Mouse (Mus musculus): Measurements from ENCODE around the gene Cntnap5a.

Gene Cntnap5a

DNA sequence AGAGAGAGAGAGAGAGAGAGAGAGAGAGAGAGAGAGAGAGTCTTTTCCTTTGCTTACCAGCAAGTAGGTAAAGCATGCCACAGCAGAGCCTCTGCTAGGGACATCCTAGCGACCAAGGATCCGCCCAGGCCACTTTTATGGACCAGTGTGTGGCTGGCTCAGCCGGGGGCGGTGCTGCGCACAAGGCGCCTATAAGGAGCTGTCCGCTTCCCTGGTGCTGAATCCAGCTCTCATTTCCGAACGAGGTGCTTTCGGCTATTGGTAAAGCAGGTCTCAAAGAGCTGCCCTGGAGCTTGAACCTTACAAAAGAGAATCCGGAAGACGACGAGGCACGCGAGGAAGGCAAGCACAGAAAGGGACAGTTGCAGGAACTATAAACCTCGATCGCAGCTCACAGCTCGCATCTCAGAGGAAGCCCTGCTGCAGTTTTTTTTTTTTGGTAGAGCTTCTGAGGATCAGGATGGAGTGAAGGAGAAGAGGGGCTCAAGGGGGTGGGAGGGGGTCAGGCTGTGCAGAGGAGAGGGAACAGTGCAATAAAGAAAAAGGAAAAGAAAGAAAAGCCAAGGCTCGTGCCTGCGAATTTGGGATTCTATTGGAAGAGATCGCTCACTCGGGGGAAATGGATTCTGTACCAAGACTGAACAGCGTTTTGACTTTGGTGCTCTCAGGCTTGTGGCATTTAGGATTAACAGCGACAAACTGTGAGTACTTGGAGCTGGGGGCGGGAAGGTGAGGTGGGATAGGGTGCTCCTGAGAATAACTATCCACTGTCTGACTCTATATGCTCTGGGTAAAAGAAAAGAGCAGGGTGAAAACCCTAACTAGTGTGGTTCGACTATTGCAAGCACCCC, at the start of gene Cntnap5a:
TSS of gene Cntnap5a (plus strand) at position 239 of the 851 bp plus-strand sequence.
- DNase-seq (ENCODE audit: low spot score in 2 of 2), result peak; percentile 4 to 31

- no peak for DNase-seq (ENCODE audit: low spot score in 2 of 2)
These were observed 37.6 kb upstream of the Cntnap5a start for GRCm38 (mm10) chr1:115646921-115647320.

- no peak for DNase-seq (ENCODE audit: low spot score in 2 of 2)
These were observed 26.1 kb upstream of the Cntnap5a start for GRCm38 (mm10) chr1:115658343-115659064.

DNA sequence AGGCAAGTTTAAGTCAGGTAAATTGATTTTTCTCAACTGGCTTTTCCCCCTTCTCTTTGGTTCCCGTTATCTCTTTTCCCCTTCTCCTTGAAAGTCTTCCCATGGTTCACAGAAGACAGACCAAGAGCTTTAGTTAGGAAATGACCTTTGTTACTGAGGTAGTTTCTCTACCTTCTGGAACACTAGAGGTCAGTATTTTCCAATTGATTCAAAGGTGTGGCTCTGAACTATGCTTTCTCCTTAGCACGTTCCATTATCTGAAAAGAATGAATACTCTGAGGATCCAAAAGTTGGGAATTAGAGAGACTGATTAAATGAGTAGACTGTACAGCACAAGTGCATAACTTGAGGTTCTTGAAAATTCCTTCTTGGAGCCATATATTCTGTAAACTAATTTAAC, 1.9 kb downstream of the Cntnap5a start:
- no peak for DNase-seq (ENCODE audit: low spot score in 2 of 2)

- DNase-seq (ENCODE audit: low spot score in 2 of 2), result no peak
These were observed 15.2 kb downstream of the Cntnap5a start for GRCm38 (mm10) chr1:115699798-115700197.

- no peak for DNase-seq (ENCODE audit: low spot score in 2 of 2)
These were observed 58.0 kb downstream of the Cntnap5a start for GRCm38 (mm10) chr1:115742556-115742955.

DNA sequence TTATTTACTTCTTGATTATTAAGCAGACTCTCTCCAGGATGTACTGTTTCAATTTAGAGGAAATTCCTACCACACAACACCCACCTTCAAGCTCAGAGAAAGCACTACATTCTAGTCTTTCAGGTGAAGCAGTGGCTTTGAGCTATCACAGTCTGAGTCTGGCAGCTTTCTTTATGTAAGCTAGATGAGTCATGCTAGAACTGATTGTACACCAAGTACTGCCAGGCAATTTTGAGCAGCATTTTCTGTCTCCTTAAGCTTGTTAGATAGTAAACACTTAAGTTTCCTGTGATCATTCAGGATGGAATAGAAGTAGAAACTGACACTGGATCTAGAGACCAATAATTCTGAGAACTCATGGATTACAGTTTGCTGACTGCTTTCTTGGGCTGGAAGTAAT, 61.0 kb downstream of the Cntnap5a start:
- DNase-seq (ENCODE audit: low spot score in 2 of 2), result no peak

DNA sequence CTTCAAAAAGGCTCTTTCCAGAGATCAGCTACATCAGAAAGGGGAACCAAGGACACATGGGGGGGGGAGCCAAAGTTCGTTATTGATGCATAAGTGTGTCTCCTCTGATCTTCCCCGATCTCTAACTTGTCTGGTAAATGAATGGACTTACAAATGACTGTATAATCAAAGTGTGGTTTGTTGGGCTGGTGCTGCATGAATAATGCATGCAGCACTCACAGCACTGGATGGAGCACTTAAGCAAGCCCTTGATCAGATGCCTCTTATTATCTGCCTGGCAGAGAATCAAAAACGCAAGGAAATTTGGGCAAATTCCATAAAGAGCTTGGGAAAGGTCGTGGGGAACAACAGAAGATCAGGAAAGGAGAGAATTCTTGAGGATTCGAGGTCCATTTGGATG, 100.2 kb downstream of the Cntnap5a start:
- DNase-seq (ENCODE audit: low spot score in 2 of 2), result no peak

GRCm38 (mm10) chr1:115842591-115842990, 158.0 kb downstream of the Cntnap5a start:
- DNase-seq (ENCODE audit: low spot score in 2 of 2), result no peak

DNA sequence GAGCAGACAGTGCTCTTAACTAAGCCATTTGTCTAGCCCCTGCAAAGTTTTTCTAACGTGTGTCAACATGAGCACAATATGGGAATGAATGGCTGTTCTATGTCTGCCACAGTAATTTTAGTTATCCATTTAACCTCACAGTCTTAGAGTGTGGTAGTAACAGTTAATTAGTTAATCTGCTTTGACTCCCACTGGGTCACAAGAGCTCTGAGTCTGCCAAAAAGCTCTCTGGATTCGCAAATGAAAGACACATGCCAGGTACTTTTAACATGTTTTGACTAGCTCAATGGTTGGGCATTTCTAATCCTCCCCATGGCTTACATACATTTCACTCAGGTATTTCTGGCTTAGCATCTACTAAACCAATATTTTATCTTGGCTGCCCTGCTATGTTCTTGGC, 163.0 kb downstream of the Cntnap5a start:
- no peak for DNase-seq (ENCODE audit: low spot score in 2 of 2)

- no peak for DNase-seq (ENCODE audit: low spot score in 2 of 2)
These were observed 167.7 kb downstream of the Cntnap5a start for GRCm38 (mm10) chr1:115852206-115852605.

GRCm38 (mm10) chr1:115918396-115918795, 233.8 kb downstream of the Cntnap5a start:
- DNase-seq (ENCODE audit: low spot score in 2 of 2), result no peak

DNA sequence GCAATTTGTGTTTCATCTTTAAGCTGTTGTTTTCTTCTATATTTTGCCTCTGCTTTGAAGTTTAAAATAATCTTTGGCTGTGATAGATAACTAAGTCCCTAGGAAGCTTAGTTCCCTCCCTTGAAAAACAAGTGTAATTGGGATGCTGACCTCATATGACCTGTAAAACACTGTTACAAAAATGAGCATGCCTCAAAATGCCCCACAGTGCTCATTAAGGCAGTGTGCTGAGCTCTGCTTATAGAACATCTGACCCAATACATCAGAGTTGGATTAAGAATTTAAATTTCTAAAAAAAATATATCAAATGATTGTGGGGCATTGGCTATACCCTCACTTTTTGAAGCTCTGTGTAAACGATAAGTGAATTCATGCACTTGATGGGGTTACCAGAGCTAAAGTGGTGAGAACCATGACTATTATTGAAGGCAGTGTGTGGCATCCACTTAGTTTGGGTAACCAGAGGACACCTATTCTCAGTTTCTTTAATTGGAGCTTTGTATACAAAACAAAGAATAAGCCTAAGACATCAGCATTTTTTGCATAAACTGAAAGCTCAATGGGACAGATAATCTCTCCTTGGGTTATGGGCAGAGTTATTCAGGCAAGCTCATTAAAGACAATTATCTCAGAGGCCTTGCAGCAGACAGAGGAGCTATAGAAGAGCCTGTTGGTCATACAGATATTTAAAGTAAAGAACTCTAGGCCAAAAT, 241.6 kb downstream of the Cntnap5a start:
- no peak for DNase-seq (ENCODE audit: low spot score in 2 of 2)

DNA sequence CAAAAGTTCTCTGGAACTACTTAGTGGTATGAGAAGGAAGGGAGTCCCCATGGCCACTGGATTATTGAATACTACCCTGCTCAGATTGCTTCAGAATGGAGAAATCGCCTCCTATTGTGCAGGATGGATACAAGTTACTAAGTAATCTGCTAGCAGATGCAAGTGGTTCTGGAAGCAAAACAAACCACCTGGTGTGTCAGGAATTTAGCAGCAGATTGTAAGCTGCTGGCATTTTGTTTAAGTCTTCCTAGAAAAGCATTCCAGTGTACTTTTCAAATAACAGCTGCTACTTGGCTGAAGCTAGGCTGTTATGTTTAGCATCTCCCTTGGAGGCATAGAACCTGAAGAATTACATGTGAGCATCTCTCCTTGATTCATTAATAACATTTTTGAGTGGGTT, 247.5 kb downstream of the Cntnap5a start:
- DNase-seq (ENCODE audit: low spot score in 2 of 2), result no peak

DNA sequence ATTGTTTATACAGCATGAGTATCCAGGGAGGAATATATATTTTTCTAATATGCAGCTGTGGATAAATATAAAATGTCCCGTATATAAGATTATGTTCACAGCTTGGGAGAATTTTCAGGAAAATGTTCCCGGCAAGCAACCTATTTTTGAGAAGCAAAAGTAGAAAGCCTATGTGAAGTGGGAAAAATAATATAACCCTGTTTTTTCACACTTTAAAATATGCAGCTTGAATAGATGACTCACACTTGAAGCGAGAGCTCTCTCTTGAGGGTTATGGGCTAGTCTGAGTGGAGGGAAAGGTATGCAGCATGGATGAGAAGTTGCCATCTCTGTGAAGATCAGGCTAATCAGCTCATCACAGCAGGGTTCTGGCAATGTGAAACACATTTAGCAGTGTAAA, 261.3 kb downstream of the Cntnap5a start:
- DNase-seq (ENCODE audit: low spot score in 2 of 2), result no peak

DNA sequence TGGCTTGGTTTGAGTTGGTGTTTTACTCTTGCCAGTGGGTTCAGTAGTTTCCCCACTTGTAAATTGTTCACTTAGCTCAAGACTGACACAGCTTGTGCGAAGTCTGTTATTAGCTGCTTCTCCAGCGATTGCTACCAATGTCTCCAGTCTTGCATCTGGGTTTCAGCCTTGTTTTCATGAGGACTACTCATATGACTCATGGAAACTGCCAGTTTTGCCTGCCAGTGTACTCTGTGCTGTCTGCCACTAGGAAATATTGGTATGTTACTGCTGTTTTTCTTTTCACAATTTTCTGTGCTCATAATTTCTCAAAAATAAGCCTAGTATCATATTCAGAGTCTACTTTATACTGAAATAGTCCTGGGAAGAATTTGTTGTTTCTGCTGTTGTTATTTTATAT, 272.0 kb downstream of the Cntnap5a start:
- no peak for DNase-seq (ENCODE audit: low spot score in 2 of 2)

DNA sequence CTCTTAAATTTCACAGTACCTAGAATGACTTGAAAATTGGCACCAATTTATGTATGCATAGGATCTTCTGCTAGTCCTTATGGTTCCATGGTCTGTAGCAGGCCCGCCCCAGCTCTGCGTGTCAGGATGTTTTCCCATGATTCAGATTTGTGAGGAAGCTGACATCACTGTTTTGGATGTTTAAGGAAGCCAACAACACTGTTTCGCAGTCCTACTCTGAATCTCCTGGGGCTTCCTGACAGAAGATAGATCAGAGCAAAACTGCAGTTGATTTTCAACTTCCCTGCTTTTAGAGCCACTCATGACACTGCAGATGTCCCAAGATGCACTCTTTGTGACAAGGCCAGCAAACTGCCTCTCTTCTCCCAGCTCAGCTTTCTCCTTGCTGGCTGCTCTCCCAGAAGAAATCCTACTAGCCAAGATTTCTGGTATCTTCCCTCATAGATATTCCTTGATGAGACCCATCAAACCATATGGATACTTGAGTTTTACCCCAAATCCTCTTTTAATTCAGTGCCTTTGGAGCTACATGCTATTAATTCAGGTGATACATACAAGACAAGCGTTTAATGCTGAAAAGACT, 280.5 kb downstream of the Cntnap5a start:
- no peak for DNase-seq (ENCODE audit: low spot score in 2 of 2)

GRCm38 (mm10) chr1:115990204-115990603, 305.6 kb downstream of the Cntnap5a start:
- no peak for DNase-seq (ENCODE audit: low spot score in 2 of 2)

DNA sequence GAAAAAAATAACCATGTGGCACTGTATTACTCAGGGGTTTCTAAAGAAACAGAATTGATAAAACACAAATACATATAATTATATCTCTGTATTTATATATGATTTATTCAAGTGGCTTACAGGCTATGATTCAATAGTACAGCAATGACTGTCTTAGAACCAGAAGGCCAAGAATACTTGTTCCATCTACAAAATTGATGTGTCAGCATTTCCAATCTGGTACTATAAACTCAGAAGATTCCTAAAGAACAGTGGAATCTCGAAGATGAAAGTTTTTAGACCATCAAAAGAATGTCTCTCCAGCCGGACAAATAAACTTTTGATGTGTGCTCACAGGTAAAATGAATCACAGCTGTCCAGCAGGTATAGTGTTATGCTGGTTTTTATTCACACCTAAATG, 331.2 kb downstream of the Cntnap5a start:
- DNase-seq (ENCODE audit: low spot score in 2 of 2), result no peak

- no peak for DNase-seq (ENCODE audit: low spot score in 2 of 2)
These were observed 345.1 kb downstream of the Cntnap5a start for GRCm38 (mm10) chr1:116029653-116030052.

DNA sequence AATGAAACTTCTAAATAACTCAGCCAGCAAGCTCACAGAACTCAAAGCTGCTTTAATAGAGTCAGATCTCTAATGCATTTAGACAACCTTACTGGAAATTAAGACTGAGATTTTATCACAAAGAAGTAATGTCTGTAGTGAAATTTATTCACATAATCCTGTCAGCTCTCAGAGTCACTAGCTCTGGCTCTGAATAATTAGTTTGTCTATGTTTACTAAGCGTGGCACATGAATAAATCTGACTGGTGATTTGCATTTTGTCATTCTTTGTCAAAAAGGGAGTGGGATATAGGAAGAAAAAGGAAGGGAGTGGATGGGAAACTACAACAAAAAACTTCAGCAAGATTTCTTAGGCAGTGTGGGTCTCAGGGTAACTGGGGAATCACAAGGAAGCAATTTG, 351.3 kb downstream of the Cntnap5a start:
- no peak for DNase-seq (ENCODE audit: low spot score in 2 of 2)

- DNase-seq (ENCODE audit: low spot score in 2 of 2), result no peak
These were observed 352.3 kb downstream of the Cntnap5a start for GRCm38 (mm10) chr1:116036894-116037293.

Measured in urinary bladder, postnatal 36 days (tissue).